13 mouse cellular contexts compared by ENCODE assay signal in the genomic region with DNA sequence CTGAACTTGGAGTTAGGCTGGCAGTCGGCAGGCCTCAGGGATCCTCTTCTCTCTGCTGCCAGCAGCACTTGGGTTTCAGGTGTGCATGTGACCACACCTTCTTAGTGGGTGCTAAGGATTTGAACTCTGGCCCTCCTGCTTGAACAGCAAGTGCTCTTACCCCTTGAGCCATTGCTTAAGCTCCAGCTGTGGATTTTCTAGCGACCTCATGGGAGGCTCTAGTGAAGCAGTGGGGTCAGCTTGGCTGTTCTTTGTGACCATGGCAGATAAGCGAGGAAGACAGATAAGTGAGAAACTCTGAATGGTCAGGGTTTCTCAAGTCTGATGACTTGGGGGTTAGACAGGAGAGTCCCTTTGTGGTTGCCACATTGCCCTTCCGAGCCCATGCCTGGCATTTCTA. TPM values are rescaled to one million over a fixed set of nuclear protein-coding genes. Genes with fewer than 3 reads are reported as not detected.
DNase-seq lines count a peak whose midpoint lies in the region; ATAC-seq and TF ChIP-seq lines count a peak whose summit lies in the region.
"Had no signal": no experiment of that assay in that cellular context is flagged by ENCODE, and none has a peak within 500 bp of the region (broad histone marks: within the 10 kb centered on the region; RNA-seq: fewer than 3 reads in every experiment).

No protein-coding gene starts in this region.

- DNase-seq in gastrocnemius, adult 2 months = no peak
- DNase-seq in gastrocnemius, adult 8-10 months (ENCODE audit: low spot score in 2 of 2) = no peak
- DNase-seq in hindbrain, embryonic 10.5 days (ENCODE audit: low spot score) = no peak
- no peak for DNase-seq in limb, embryonic 10.5 days (ENCODE audit: low spot score)
- DNase-seq in left cerebral cortex, adult 2 months (ENCODE audit: extremely low spot score in 1 of 2, low spot score in 2 of 2) = no peak
- no peak for DNase-seq in thymus, postnatal 10 days (ENCODE audit: low spot score in 2 of 2)
- DNase-seq: cerebellum, adult 11 months; cerebellum, postnatal 36 days; kidney, postnatal 10 days; thymus, postnatal 14 days had no signal

- 89% methylated on average over 4 of the region's 4 CpGs for WGBS in hindbrain, embryonic 12.5 days
- WGBS in hindbrain, embryonic 10.5 days = 93% methylated on average over 4 of the region's 4 CpGs
- 85% methylated on average over 4 of the region's 4 CpGs for WGBS in embryonic facial prominence, embryonic 12.5 days
- 93% methylated on average over 4 of the region's 4 CpGs for WGBS in limb, embryonic 10.5 days

- H3K27me3 ChIP-seq in hindbrain, embryonic 12.5 days = no peaks in the 10 kb centered on the region
- H3K27me3 ChIP-seq in hindbrain, embryonic 10.5 days (ENCODE audit: insufficient read depth, poor library complexity, severe bottlenecking) = no peaks in the 10 kb centered on the region
- no peaks in the 10 kb centered on the region for H3K27me3 ChIP-seq in embryonic facial prominence, embryonic 12.5 days
- no peaks in the 10 kb centered on the region for H3K27me3 ChIP-seq in limb, embryonic 10.5 days (ENCODE audit: low read depth, poor library complexity, severe bottlenecking)

- no peaks in the 10 kb centered on the region for H3K36me3 ChIP-seq in hindbrain, embryonic 12.5 days
- peaks cover 24% of the 10 kb centered on the region for H3K36me3 ChIP-seq in hindbrain, embryonic 10.5 days
- H3K36me3 ChIP-seq in embryonic facial prominence, embryonic 12.5 days = peaks cover 5% of the 10 kb centered on the region; the same call in 1 of the 2 replicates
- H3K36me3 ChIP-seq in limb, embryonic 10.5 days = peaks cover 27% of the 10 kb centered on the region

- H3K9me3 ChIP-seq in hindbrain, embryonic 12.5 days (replicated peaks) = no peaks in the 10 kb centered on the region
- no peaks in the 10 kb centered on the region for H3K9me3 ChIP-seq in hindbrain, embryonic 10.5 days
- no peaks in the 10 kb centered on the region for H3K9me3 ChIP-seq in embryonic facial prominence, embryonic 12.5 days
- H3K9me3 ChIP-seq in limb, embryonic 10.5 days (replicated peaks) = no peaks in the 10 kb centered on the region

- H3K4me1 ChIP-seq in hindbrain, embryonic 12.5 days = peaks cover 13% of the 10 kb centered on the region
- peaks cover 18% of the 10 kb centered on the region for H3K4me1 ChIP-seq in hindbrain, embryonic 10.5 days (replicated peaks)
- peaks cover 16% of the 10 kb centered on the region for H3K4me1 ChIP-seq in embryonic facial prominence, embryonic 12.5 days
- peaks cover 20% of the 10 kb centered on the region for H3K4me1 ChIP-seq in limb, embryonic 10.5 days

- H3K4me3 ChIP-seq in gastrocnemius, adult 2 months = no peak overlapping the region
- no peak overlapping the region for H3K4me3 ChIP-seq in hindbrain, embryonic 12.5 days
- no peak overlapping the region for H3K4me3 ChIP-seq in hindbrain, embryonic 10.5 days
- H3K4me3 ChIP-seq in embryonic facial prominence, embryonic 12.5 days = no peak overlapping the region
- H3K4me3 ChIP-seq in limb, embryonic 10.5 days = no peak overlapping the region
- no peak overlapping the region for H3K4me3 ChIP-seq in left cerebral cortex, adult 2 months
- H3K4me3 ChIP-seq: erythroblast, embryonic 14.5 days had no signal

- H3K4me2 ChIP-seq in hindbrain, embryonic 12.5 days (replicated peaks) = no peak overlapping the region
- no peak overlapping the region for H3K4me2 ChIP-seq in embryonic facial prominence, embryonic 12.5 days (replicated peaks)

- intact Hi-C loops in gastrocnemius, adult 2 months (cut with DNase I) = no loop called here
- intact Hi-C loops in left cerebral cortex, adult 2 months (cut with DNase I) = no loop called here

- no peak overlapping the region for H3K9ac ChIP-seq in hindbrain, embryonic 12.5 days
- H3K9ac ChIP-seq in embryonic facial prominence, embryonic 12.5 days = no peak overlapping the region

- ATAC-seq in hindbrain, embryonic 12.5 days (ENCODE audit: low FRiP score) = no peak
- ATAC-seq in embryonic facial prominence, embryonic 12.5 days (ENCODE audit: insufficient number of reproducible peaks, insufficient read depth, low FRiP score, low TSS enrichment) = no peak

- peak overlapping the region; percentile 56 for H3K27ac ChIP-seq in gastrocnemius, adult 2 months
- H3K27ac ChIP-seq in hindbrain, embryonic 12.5 days = peak overlapping the region; percentile 9; the same call in 1 of the 2 replicates
- H3K27ac ChIP-seq in hindbrain, embryonic 10.5 days = no peak overlapping the region
- H3K27ac ChIP-seq in embryonic facial prominence, embryonic 12.5 days = peak overlapping the region; percentile 68
- 0 out of 2 replicates have a peak overlapping the region, but pooled peaks have one; percentile 36 for H3K27ac ChIP-seq in limb, embryonic 10.5 days
- no peak overlapping the region for H3K27ac ChIP-seq in left cerebral cortex, adult 2 months

- TF ChIP-seq CTCF in gastrocnemius, adult 2 months (IDR thresholded peaks at IDR 0.05) = no peak
- TF ChIP-seq CTCF in left cerebral cortex, adult 2 months (IDR thresholded peaks at IDR 0.05) = no peak

RNA-seq across cellular contexts. Expression of a gene that starts 55.4 kb away (rescaled TPM):
- total RNA-seq in gastrocnemius, adult 2 months (2021) = 10 to 100 TPM in 1 of 2 experiments, 1 to 10 TPM in 1; 6.7 to 10.8 TPM
- 10 to 100 TPM in 1 of 4 experiments, 1 to 10 TPM in 3; 5.1 to 10.3 (median 6.3) TPM for total RNA-seq in gastrocnemius, adult 8-10 months (2022)
- 11.7 and 13.1 TPM in 2 replicates for polyA plus RNA-seq in hindbrain, embryonic 12.5 days (2016; fragmentation: Nextera tagmentation; extraction: Ambion mirVana)
- polyA plus RNA-seq in hindbrain, embryonic 10.5 days (2016; fragmentation: Nextera tagmentation; extraction: Ambion mirVana) = 12.1 and 14.6 TPM in 2 replicates
- polyA plus RNA-seq in embryonic facial prominence, embryonic 12.5 days (2016; fragmentation: Nextera tagmentation; extraction: Ambion mirVana) = 14.2 and 15.8 TPM in 2 replicates
- polyA plus RNA-seq in limb, embryonic 10.5 days (2016; fragmentation: Nextera tagmentation; extraction: Ambion mirVana) = 16.4 and 17.8 TPM in 2 replicates
- total RNA-seq in left cerebral cortex, adult 2 months (2021) = 10 to 100 TPM; 18.7 to 19.3 TPM

Comparison
In these comparisons a context has a peak if more than half of its experiments do, and no peak if none do; other contexts are left out.
1. H3K27ac ChIP-seq: peak in gastrocnemius, adult 2 months (single experiment), hindbrain, embryonic 12.5 days (single experiment), embryonic facial prominence, embryonic 12.5 days (single experiment) and limb, embryonic 10.5 days (single experiment); none in hindbrain, embryonic 10.5 days (single experiment) and left cerebral cortex, adult 2 months (single experiment).